Mouse (Mus musculus) small intestine, adult 2 months (tissue): ENCODE data around the gene Hnrnpul1.

ENCODE experiments used
- CTCF ChIP-seq: fragments of 200-500 bp; IDR thresholded peaks from 2 replicates; pipeline ENCODE4 v1.5.1; 2012; ENCODE audit warnings: low read depth, mild to moderate bottlenecking, control low read depth, inconsistent platforms, low read length, moderate library complexity, mixed read lengths; ENCODE audit not compliant: insufficient replicate concordance, insufficient read length; ENCODE audit errors: extremely low read depth
- POLR2A ChIP-seq: fragments of 200-500 bp; IDR thresholded peaks from 2 replicates; pipeline ENCODE4 v1.6.1; 2012; ENCODE audit warnings: low read depth, mild to moderate bottlenecking, control low read depth, inconsistent platforms, low read length, moderate library complexity

DNA sequence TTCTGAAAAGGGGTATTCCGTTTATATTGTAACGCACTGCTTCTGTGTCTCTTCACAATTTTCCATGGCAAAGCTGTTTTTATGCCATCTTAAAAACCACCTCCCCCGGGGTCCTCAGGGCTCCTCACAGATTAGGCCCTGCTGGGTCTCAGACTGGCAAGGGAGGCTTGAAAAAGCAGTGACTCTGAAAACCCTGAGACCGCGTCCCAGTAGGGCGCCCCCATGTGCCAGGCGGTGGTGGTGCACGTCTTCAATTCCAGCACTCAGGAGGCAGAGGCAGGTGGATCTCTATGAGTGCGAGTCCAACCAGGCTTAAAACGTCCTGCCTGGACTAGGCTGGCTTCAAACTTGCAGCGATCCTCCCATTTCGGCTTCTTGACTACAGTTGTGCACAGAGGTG is 53.8 kb downstream of the Hnrnpul1 start:
- peak; percentile 37; the same call in 1 of the 2 replicates for TF ChIP-seq CTCF
- TF ChIP-seq POLR2A: no peak
